ENCODE assay signal across 28 mouse cellular contexts in genomic region chr12:41428806-41429205, GRCm38 (mm10).
"Had no signal": no experiment of that assay in that cellular context is flagged by ENCODE, and none has a peak within 500 bp of the region (broad histone marks: within the 10 kb centered on the region; RNA-seq: fewer than 3 reads in every experiment).

No protein-coding gene starts in this region.

- DNase-seq: left cerebral cortex, postnatal 4 days; liver; liver, embryonic 13.5 days; liver, postnatal 0 days; lung, adult 18-20 months; lung, adult 2 months; lung, embryonic 14.5 days; lung, postnatal 10 days; lung, postnatal 14 days; lung, postnatal 36 days; lung, postnatal 4 days; midbrain, embryonic 14.5 days had no signal

- H3K27me3 ChIP-seq: limb, embryonic 12.5 days; limb, embryonic 13.5 days; limb, embryonic 15.5 days; liver, embryonic 12.5 days; liver, embryonic 13.5 days; liver, embryonic 15.5 days; lung, embryonic 15.5 days; megakaryocyte, embryonic 14.5 days; midbrain, embryonic 12.5 days; midbrain, embryonic 13.5 days; midbrain, embryonic 15.5 days; neural tube, embryonic 12.5 days had no signal

- H3K4me1 ChIP-seq: limb, embryonic 13.5 days; limb, embryonic 15.5 days; liver, embryonic 12.5 days; liver, embryonic 13.5 days; liver, embryonic 15.5 days; lung, embryonic 15.5 days; megakaryocyte, embryonic 14.5 days; neural tube, embryonic 12.5 days had no signal

- H3K4me3 ChIP-seq: limb, embryonic 10.5 days; limb, embryonic 12.5 days; limb, embryonic 13.5 days; limb, embryonic 15.5 days; liver, embryonic 12.5 days; liver, embryonic 13.5 days; liver, embryonic 15.5 days; lung, embryonic 15.5 days; megakaryocyte, embryonic 14.5 days; midbrain, embryonic 10.5 days; midbrain, embryonic 12.5 days; midbrain, embryonic 13.5 days; midbrain, embryonic 15.5 days; myocyte; neural tube, embryonic 12.5 days had no signal

- H3K27ac ChIP-seq: limb, embryonic 10.5 days; limb, embryonic 12.5 days; limb, embryonic 13.5 days; limb, embryonic 15.5 days; liver, embryonic 12.5 days; liver, embryonic 13.5 days; liver, embryonic 14.5 days; liver, embryonic 15.5 days; lung, embryonic 15.5 days; macrophage; midbrain, embryonic 10.5 days; midbrain, embryonic 12.5 days; midbrain, embryonic 13.5 days; midbrain, embryonic 15.5 days; neural tube, embryonic 12.5 days had no signal
